Mouse (Mus musculus) heart, embryonic 13.5 days (tissue): ENCODE data around the gene Nudt13. TPM values are rescaled to one million over a fixed set of nuclear protein-coding genes. Genes with fewer than 3 reads are reported as not detected.
"Not testable (repeated sequence)": the region's sequence is repeated elsewhere in the genome, so short reads cannot be mapped to it uniquely, and the experiment has no call there.

Source experiments
- ATAC-seq: fragments of 200-750 bp; cut with Nextera tagmentation; 2 replicates; pipeline ENCODE4 v1.8.0; 2017; ENCODE audit warnings: moderate TSS enrichment; ENCODE audit not compliant: insufficient number of reproducible peaks, low FRiP score, low TSS enrichment; ENCODE audit errors: extremely low read depth
- H3K27ac ChIP-seq: fragments of 300-500 bp; sonication (generic); replicated peaks from 2 replicates; pipeline ENCODE4 v1.5.1; 2015; ENCODE audit warnings: moderate library complexity, mild to moderate bottlenecking, inconsistent platforms
- H3K27me3 ChIP-seq: fragments of 300-500 bp; sonication (generic); replicated peaks from 2 replicates; pipeline ENCODE4 v1.6.1; 2015; ENCODE audit warnings: mild to moderate bottlenecking, inconsistent platforms
- H3K36me3 ChIP-seq: fragments of 300-500 bp; sonication (generic); 2 replicates; pipeline ENCODE4 v1.6.1; 2015; ENCODE audit warnings: mild to moderate bottlenecking, inconsistent platforms
- H3K4me1 ChIP-seq: fragments of 300-500 bp; sonication (generic); 2 replicates; pipeline ENCODE4 v1.6.1; 2015; ENCODE audit warnings: inconsistent platforms
- H3K4me2 ChIP-seq: fragments of 300-500 bp; sonication (generic); 2 replicates; pipeline ENCODE4 v1.6.1; 2015; ENCODE audit warnings: inconsistent platforms, mild to moderate bottlenecking, moderate library complexity
- H3K4me3 ChIP-seq: fragments of 300-500 bp; sonication (generic); 2 replicates; pipeline ENCODE4 v1.5.1; 2015; ENCODE audit warnings: moderate library complexity, mild to moderate bottlenecking, inconsistent platforms
- H3K9ac ChIP-seq: fragments of 300-500 bp; sonication (generic); 2 replicates; pipeline ENCODE4 v1.6.1; 2015; ENCODE audit warnings: inconsistent platforms, mild to moderate bottlenecking, moderate library complexity
- H3K9me3 ChIP-seq: fragments of 300-500 bp; sonication (generic); 2 replicates; pipeline ENCODE4 v1.6.1; 2016; ENCODE audit warnings: inconsistent platforms
- WGBS: fragments of 180-500 bp; shearing (Covaris S2); methylation state at CpG from one replicate; pipeline ENCODE4 v1.1.7; 2015; ENCODE audit warnings: mixed read lengths; 5-methylcytosine and 5-hydroxymethylcytosine counted together
- polyA plus RNA-seq: library from polyadenylated mRNA; unstranded; fragments of >200 nt; fragmentation: Nextera tagmentation; extraction: Ambion mirVana; gene quantifications from 2 replicates; pipeline ENCODE4 v1.2.1, GENCODE M21; 2015

Gene Nudt13
- polyA plus RNA-seq, 1 experiment from 2014 or later = 13.9 TPM

DNA sequence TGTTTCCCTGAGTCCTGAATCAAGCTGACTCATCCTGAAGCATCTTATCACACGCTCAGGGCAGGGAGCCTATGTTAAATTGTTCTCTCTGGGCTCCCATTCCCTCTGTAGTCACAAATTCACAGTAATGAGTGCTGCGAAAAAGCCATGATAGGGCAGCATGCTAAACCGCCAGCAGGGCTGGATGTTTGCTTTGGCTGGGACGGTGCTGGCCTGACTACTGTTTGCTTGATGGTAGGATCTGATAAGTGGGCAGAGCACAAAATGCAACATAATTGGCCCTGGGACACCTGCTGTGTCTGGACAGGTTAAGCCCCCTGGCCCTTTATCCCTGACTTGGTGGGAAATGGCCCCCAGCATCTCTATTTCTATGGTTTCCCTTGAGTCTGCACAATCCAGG lies 3.1 kb upstream of the Nudt13 start:
- 61% methylated on average over 4 of the region's 4 CpGs for whole genome bisulfite sequencing
- Histone ChIP-seq H3K4me1 (peaks cover 7% of the 10 kb centered on the region), H3K4me3 (no peak overlapping the region), H3K9me3 (no peaks in the 10 kb centered on the region), H3K9ac (no peak overlapping the region), H3K27me3 (no peaks in the 10 kb centered on the region), H3K27ac (no peak overlapping the region), H3K4me2 (no peak overlapping the region), H3K36me3 (no peaks in the 10 kb centered on the region)
- no peak for ATAC-seq

- WGBS = 40% methylated on average over 8 of the region's 8 CpGs
- no peak for ATAC-seq
- Histone ChIP-seq H3K27me3 (no peaks in the 10 kb centered on the region), H3K9ac (peak overlapping the region; percentile 83), H3K4me1 (peaks cover 7% of the 10 kb centered on the region), H3K4me2 (peak overlapping the region; percentile 80), H3K27ac (no peak overlapping the region), H3K4me3 (peak overlapping the region; percentile 74), H3K36me3 (no peaks in the 10 kb centered on the region), H3K9me3 (no peaks in the 10 kb centered on the region)
These were observed 450 bp downstream of the Nudt13 start for GRCm38 (mm10) chr14:20294947-20295346.

DNA sequence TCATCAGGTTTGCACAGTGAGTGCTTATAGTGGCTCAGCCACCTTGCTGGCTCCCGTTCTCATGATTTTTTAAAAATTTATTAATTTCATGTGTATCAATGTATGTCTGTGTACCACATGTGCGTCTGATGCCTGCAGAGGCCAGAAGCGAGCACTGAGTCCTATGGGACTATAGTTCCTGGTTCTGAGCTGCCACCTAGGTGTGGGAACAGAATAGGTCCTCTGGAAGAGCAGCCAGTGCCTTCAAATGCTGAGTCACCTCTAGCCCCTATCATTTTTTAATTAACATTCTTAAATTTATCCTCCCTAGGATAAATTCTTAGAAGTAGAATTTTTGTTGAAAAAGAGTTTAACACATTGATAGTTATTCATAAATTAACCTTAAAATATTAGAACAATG lies 3.1 kb downstream of the Nudt13 start:
- Histone ChIP-seq H3K27ac (no peak overlapping the region), H3K4me3 (no peak overlapping the region), H3K4me1 (peaks cover 7% of the 10 kb centered on the region), H3K36me3 (peaks cover 8% of the 10 kb centered on the region; the same call in 1 of the 2 replicates), H3K27me3 (no peaks in the 10 kb centered on the region), H3K9ac (no peak overlapping the region), H3K9me3 (no peaks in the 10 kb centered on the region), H3K4me2 (no peak overlapping the region)
- 78% methylated on average over 3 of the region's 3 CpGs for WGBS
- ATAC-seq = no peak

- 74% methylated on average over 3 of the region's 3 CpGs for WGBS
- no peak for ATAC-seq
These were observed 3.6 kb downstream of the Nudt13 start for GRCm38 (mm10) chr14:20298131-20298530.

GRCm38 (mm10) chr14:20305085-20305484 lies 10.6 kb downstream of the Nudt13 start:
- WGBS = 66% methylated on average over 2 of the region's 2 CpGs
- H3K36me3 ChIP-seq = peaks cover 56% of the 10 kb centered on the region
- not testable (repeated sequence) for H3K9me3 ChIP-seq, H3K27me3 ChIP-seq, H3K27ac ChIP-seq, H3K4me2 ChIP-seq, H3K4me1 ChIP-seq, ATAC-seq, H3K9ac ChIP-seq, H3K4me3 ChIP-seq

More at GRCm38 (mm10) chr14:20298131-20298530, 3.6 kb downstream of the Nudt13 start:
- H3K4me2 ChIP-seq = no peak overlapping the region
- peaks cover 7% of the 10 kb centered on the region for H3K4me1 ChIP-seq
- peaks cover 10% of the 10 kb centered on the region; the same call in 1 of the 2 replicates for H3K36me3 ChIP-seq
- no peak overlapping the region for H3K9ac ChIP-seq
- H3K27me3 ChIP-seq = no peaks in the 10 kb centered on the region
- H3K9me3 ChIP-seq = no peaks in the 10 kb centered on the region
- H3K4me3 ChIP-seq = no peak overlapping the region
- H3K27ac ChIP-seq = no peak overlapping the region

DNA sequence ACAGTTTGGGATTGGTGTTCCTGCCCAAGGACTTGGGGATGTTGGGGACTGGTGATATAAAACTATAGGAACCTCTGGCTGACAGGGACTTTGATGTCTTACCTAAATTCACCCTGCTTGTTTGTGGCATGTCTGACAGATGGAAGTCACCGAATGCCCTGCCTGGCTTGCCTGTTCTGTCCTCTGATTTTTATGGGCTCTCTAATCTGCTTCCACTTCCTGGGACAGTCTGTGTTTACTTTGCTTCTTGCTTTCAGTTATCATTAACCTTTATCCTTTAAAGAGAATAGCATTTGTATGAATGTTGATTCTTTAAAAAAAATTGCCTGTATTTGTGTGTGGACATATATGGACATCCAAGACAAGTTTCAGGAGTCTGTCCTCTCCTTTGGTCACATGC lies 20.6 kb downstream of the Nudt13 start:
- H3K27me3 ChIP-seq = no peaks in the 10 kb centered on the region
- ATAC-seq = no peak
- WGBS = 87% methylated on average over 1 of the region's 1 CpGs
- H3K9ac ChIP-seq = no peak overlapping the region
- H3K4me3 ChIP-seq = no peak overlapping the region
- no peaks in the 10 kb centered on the region for H3K4me1 ChIP-seq
- H3K36me3 ChIP-seq = peaks cover 79% of the 10 kb centered on the region
- no peaks in the 10 kb centered on the region for H3K9me3 ChIP-seq
- no peak overlapping the region for H3K4me2 ChIP-seq
- no peak overlapping the region for H3K27ac ChIP-seq

DNA sequence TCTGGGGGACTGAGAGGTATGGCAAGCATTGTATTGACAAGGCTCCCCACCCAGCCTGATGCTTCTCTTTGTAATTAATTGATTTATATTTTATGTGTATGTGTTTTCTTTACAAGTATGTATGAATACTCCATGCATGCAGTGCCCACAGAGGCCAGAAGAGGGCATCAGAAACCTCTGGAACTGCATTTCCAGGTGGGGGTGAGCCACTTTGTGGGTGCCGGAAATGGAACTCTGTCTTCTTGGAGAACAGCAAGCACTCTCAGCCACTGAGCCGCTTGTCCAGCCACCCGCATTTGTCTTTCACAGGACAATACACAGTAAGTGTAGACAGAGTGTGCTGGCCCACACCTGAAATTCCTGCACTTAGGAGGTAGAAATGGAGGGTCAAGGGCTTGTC lies 24.9 kb downstream of the Nudt13 start:
- no peak overlapping the region for H3K4me3 ChIP-seq
- no peaks in the 10 kb centered on the region for H3K27me3 ChIP-seq
- no peak overlapping the region for H3K27ac ChIP-seq
- H3K9ac ChIP-seq = no peak overlapping the region
- no peak for ATAC-seq
- H3K9me3 ChIP-seq = no peaks in the 10 kb centered on the region
- no peaks in the 10 kb centered on the region for H3K4me1 ChIP-seq
- no peak overlapping the region for H3K4me2 ChIP-seq
- 84% methylated on average over 3 of the region's 3 CpGs for WGBS
- peaks cover 79% of the 10 kb centered on the region for H3K36me3 ChIP-seq

DNA sequence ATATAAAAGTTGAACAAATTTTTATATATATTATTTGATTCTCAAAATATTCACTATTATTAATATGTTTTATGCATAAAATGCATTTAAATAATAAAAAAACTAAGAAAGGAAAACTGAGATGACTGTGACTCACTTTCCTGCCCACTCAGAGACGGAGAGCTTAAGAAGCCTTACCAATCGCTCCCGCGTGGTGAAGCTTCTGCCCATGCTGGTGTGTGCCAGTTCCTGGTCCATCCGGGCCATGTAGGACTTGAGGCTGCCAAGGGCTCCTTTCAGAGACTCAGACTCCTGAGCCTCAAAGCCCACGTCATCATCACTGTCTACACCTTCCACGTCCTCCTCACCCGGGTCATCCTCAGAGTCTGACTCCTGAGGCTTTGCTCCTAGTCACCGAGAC lies 29.7 kb downstream of the Nudt13 start:
- Histone ChIP-seq H3K27me3 (no peaks in the 10 kb centered on the region), H3K4me3 (no peak overlapping the region), H3K9me3 (no peaks in the 10 kb centered on the region), H3K9ac (no peak overlapping the region), H3K36me3 (peaks cover 95% of the 10 kb centered on the region), H3K27ac (no peak overlapping the region), H3K4me2 (no peak overlapping the region), H3K4me1 (no peaks in the 10 kb centered on the region)
- WGBS = 92% methylated on average over 9 of the region's 9 CpGs
- ATAC-seq = no peak

DNA sequence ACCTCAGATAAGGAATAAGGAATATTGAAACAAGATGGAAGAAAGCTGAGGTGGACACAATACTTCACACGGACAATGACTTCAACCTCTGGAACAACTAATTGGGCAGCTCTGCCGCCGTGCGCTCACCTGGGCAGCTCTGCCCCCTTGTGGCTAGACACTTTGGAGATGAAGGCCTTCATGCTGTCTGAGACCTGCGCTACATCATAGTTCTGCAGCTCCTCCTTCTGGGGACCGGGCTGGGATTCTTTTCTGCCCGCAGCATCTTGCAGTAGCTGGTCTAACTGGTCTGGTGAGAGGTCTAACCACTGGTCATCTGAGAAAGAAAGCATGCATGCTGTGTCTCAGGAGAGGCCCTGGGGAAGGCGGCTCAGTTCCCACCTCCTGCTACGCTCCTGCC lies 34.0 kb downstream of the Nudt13 start:
- Histone ChIP-seq H3K4me3 (no peak overlapping the region), H3K4me2 (no peak overlapping the region), H3K9ac (no peak overlapping the region), H3K9me3 (no peaks in the 10 kb centered on the region), H3K36me3 (peaks cover 94% of the 10 kb centered on the region), H3K4me1 (no peaks in the 10 kb centered on the region), H3K27me3 (no peaks in the 10 kb centered on the region), H3K27ac (no peak overlapping the region)
- 77% methylated on average over 9 of the region's 9 CpGs for whole genome bisulfite sequencing
- no peak for ATAC-seq

- ATAC-seq = no peak
- no peak overlapping the region for H3K4me3 ChIP-seq
- peaks cover 96% of the 10 kb centered on the region for H3K36me3 ChIP-seq
- 84% methylated on average over 4 of the region's 4 CpGs for WGBS
- no peak overlapping the region for H3K4me2 ChIP-seq
- H3K9ac ChIP-seq = no peak overlapping the region
- no peaks in the 10 kb centered on the region for H3K9me3 ChIP-seq
- no peaks in the 10 kb centered on the region for H3K4me1 ChIP-seq
- H3K27ac ChIP-seq = no peak overlapping the region
- no peaks in the 10 kb centered on the region for H3K27me3 ChIP-seq
These were observed 36.8 kb downstream of the Nudt13 start for GRCm38 (mm10) chr14:20331316-20331715.

GRCm38 (mm10) chr14:20339415-20339814 lies 44.9 kb downstream of the Nudt13 start:
- H3K27ac ChIP-seq = no peak overlapping the region
- no peaks in the 10 kb centered on the region for H3K4me1 ChIP-seq
- H3K9me3 ChIP-seq = peaks cover 2% of the 10 kb centered on the region; the same call in 1 of the 2 replicates
- no peak overlapping the region for H3K9ac ChIP-seq
- WGBS = 93% methylated on average over 5 of the region's 5 CpGs
- H3K4me3 ChIP-seq = no peak overlapping the region
- no peaks in the 10 kb centered on the region for H3K27me3 ChIP-seq
- no peak for ATAC-seq
- H3K36me3 ChIP-seq = peaks cover 76% of the 10 kb centered on the region
- H3K4me2 ChIP-seq = no peak overlapping the region

DNA sequence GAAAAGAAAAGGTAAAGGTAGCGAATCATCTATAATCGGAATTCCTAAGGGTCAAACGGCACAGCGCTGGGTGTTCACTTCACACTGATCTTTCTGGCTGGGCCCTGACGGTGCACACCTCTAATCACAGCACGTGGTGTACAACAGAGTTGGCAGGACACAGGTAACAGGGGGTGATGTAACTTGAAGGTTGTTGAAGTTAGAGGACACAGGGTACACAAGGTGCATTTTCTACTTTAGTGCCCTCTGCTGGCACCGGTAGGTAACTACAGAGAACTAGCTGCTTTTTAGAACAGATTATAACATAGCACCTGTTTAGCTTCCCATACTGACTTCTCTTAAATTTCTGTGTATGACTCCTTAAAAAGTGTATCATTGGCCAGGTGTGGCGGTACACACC lies 45.7 kb downstream of the Nudt13 start:
- H3K4me3 ChIP-seq = no peak overlapping the region
- H3K4me1 ChIP-seq = no peaks in the 10 kb centered on the region
- no peak for ATAC-seq
- no peak overlapping the region for H3K4me2 ChIP-seq
- 85% methylated on average over 8 of the region's 8 CpGs for WGBS
- H3K9me3 ChIP-seq = peaks cover 2% of the 10 kb centered on the region; the same call in 1 of the 2 replicates
- H3K27me3 ChIP-seq = no peaks in the 10 kb centered on the region
- no peak overlapping the region for H3K9ac ChIP-seq
- H3K27ac ChIP-seq = no peak overlapping the region
- H3K36me3 ChIP-seq = peaks cover 75% of the 10 kb centered on the region
